Mouse (Mus musculus) kidney, postnatal 0 days (tissue): Measurements from ENCODE around the gene Gm21149. TPM values are rescaled to one million over a fixed set of nuclear protein-coding genes. Genes with fewer than 3 reads are reported as not detected.
"Not testable (repeated sequence)": the region's sequence is repeated elsewhere in the genome, so short reads cannot be mapped to it uniquely, and the experiment has no call there.

Experiments
- ATAC-seq: fragments of 200-750 bp; cut with Nextera tagmentation; replicated peaks from 2 replicates; pipeline ENCODE4 v1.8.0; 2017; ENCODE audit warnings: low read depth, moderate number of reproducible peaks, moderate TSS enrichment, moderate library complexity; ENCODE audit not compliant: low FRiP score
- DNase-seq: peaks from one replicate; pipeline ENCODE4 v3.0.0-alpha.2; 2016; ENCODE audit warnings: low spot score
- H3K27ac ChIP-seq: fragments of 300-500 bp; sonication (generic); 2 replicates; pipeline ENCODE4 v1.5.1; 2014; ENCODE audit warnings: mild to moderate bottlenecking
- H3K27me3 ChIP-seq: fragments of 300-500 bp; sonication (generic); 2 replicates; pipeline ENCODE4 v1.6.1; 2014; ENCODE audit warnings: low read length, mixed read lengths; ENCODE audit not compliant: insufficient read depth
- H3K36me3 ChIP-seq: fragments of 300-500 bp; sonication (generic); 2 replicates; pipeline ENCODE4 v1.6.1; 2014; ENCODE audit warnings: low read length, mixed read lengths; ENCODE audit not compliant: insufficient read depth
- H3K4me1 ChIP-seq: fragments of 300-500 bp; sonication (generic); replicated peaks from 2 replicates; pipeline ENCODE4 v1.6.1; 2014; ENCODE audit warnings: antibody characterized with exemption, low read length, mixed read lengths; ENCODE audit not compliant: insufficient read depth
- H3K4me2 ChIP-seq: fragments of 300-500 bp; sonication (generic); 2 replicates; pipeline ENCODE4 v1.6.1; 2014; ENCODE audit warnings: mild to moderate bottlenecking, low read length, moderate library complexity, mixed read lengths
- H3K4me3 ChIP-seq: fragments of 300-500 bp; sonication (generic); replicated peaks from 2 replicates; pipeline ENCODE4 v1.5.1; 2014; ENCODE audit warnings: low read depth, low read length
- H3K9ac ChIP-seq: fragments of 300-500 bp; sonication (generic); 2 replicates; pipeline ENCODE4 v1.6.1; 2014; ENCODE audit warnings: low read depth, low read length
- H3K9me3 ChIP-seq: fragments of 300-500 bp; sonication (generic); replicated peaks from 2 replicates; pipeline ENCODE4 v1.6.1; 2016; ENCODE audit warnings: low read length, inconsistent platforms, mixed read lengths
- CTCF ChIP-seq: IDR thresholded peaks from 2 replicates; pipeline ENCODE4 v1.5.1; 2016; ENCODE audit warnings: antibody characterized with exemption, low read depth, mild to moderate bottlenecking, moderate library complexity
- WGBS: fragments of 180-500 bp; shearing (Covaris S2); extraction: QIAGEN DNeasy Blood & Tissue Kit; methylation state at CpG from one replicate; pipeline ENCODE4 v1.1.7; 2014; 5-methylcytosine and 5-hydroxymethylcytosine counted together
- polyA plus RNA-seq: library from polyadenylated mRNA; unstranded; fragments of >200 nt; fragmentation: Nextera tagmentation; extraction: Ambion mirVana; gene quantifications from 2 replicates; pipeline ENCODE4 v1.2.1, GENCODE M21; 2015

Gm21149 gene
- polyA plus RNA-seq, 1 experiment from 2014 or later: not detected

DNA sequence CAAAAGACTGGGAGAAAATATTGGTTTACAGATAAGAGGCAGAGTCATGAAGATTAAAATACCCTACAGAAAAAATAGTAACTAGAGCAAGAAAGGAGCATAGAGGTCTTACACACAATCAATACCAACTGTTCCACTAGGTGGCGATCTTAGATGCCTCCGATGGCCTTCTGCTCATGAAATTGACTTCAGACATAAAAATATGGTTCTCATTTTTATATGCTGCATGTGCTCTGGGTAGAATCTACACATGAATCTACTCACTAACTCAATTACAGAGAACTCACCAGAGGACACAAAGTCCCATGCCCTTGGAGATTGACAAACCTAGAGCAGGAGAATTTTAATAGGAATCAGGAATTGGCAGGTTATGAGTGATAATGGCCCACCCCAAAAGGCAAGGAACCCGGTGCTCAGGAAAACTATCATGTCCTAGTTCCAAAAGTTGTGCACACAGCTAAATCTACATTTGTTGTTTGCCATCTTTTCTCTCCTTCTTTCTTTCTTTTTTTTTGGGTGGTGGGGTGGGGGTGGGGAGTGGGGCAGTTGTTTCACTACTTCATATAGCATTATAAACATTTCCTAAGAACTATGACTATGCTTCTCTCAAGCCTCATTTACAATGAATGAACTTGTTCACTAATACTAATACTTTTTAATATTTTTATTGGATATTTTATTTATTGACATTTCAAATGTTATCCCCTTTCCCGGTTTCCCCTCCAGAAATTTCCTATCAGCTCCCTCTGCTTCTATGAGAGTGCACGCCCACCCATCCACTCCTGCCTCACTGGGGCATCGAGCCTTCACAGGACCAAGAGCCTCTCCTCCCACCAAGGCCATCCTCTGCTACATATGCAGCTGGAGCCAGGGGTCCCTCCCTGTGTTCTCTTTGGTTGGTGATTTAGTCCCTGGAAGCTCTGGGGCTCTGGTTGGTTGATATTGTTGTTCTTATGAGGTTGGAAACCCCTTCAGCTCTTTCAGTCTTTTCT, 32.4 kb upstream of the Gm21149 start:
- DNase-seq, H3K4me1 ChIP-seq, H3K27ac ChIP-seq, H3K4me2 ChIP-seq, H3K4me3 ChIP-seq, H3K9me3 ChIP-seq, H3K9ac ChIP-seq, H3K27me3 ChIP-seq, H3K36me3 ChIP-seq: not testable (repeated sequence)
- peak; percentile 48 for TF ChIP-seq CTCF
- peak; percentile 11; the same call in 1 of the 2 replicates for ATAC-seq
- 67% methylated on average over 6 of the region's 6 CpGs for WGBS

DNA sequence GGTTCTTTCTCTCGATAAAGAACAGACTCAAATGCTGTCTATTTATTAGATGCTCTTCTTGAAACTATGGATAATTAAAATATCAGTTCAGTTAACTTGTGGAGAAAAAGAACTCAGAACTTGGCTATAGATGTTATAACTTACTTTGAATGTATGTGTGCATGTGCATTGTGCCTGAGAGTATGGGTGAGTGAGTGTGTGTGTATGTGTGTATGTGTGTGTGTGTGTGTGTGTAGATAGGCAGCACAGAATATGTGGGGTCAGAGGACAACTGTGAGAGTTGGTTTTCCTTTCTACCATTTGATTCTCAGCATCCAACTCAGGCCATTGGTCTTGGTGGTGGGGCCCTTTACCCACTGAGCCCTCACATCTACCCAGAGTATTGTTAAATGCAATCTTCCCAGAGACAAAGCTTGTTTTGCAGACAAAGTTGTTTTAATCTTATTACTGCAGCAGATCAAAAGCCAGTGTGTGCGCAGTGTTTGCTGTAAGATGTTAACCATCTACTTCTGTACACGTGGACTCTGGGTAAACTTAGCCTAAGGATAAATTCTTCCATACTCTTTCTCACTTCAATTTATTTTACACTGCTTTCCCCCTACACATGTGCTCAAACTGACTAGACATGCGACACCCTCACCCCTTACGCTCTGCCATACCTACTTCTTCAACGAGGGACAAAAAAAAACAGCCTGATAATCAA, 31.6 kb upstream of the Gm21149 start:
- H3K27me3 ChIP-seq, H3K4me1 ChIP-seq, H3K27ac ChIP-seq, H3K9ac ChIP-seq, H3K4me2 ChIP-seq, H3K9me3 ChIP-seq, H3K4me3 ChIP-seq, DNase-seq, H3K36me3 ChIP-seq: not testable (repeated sequence)
- 66% methylated on average over 6 of the region's 6 CpGs for WGBS
- ATAC-seq: peak; percentile 74

DNA sequence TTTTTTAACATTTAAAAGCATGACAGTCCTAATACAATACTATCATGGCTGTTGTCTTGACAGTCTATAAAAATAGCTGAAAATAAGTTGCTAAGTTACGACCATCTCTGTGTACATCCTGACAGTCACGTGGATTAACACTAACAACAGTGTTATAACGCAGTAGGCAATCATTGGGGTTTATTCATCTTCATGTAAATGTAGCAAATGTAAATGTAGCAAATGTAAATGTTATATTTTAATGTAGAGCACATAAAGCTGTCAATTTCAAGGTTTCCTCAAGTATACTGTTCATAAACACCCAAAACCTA, 30.9 kb upstream of the Gm21149 start:
- Histone ChIP-seq H3K9me3 (peaks cover 3% of the 10 kb centered on the region; the same call in 1 of the 2 replicates), H3K36me3 (no peaks in the 10 kb centered on the region), H3K27me3 (no peaks in the 10 kb centered on the region), H3K9ac (no peak overlapping the region), H3K4me2 (no peak overlapping the region), H3K4me1 (no peaks in the 10 kb centered on the region), H3K4me3 (no peak overlapping the region), H3K27ac (no peak overlapping the region)
- TF ChIP-seq CTCF: no peak
- DNase-seq (no peak), ATAC-seq (peak; percentile 25; the same call in 1 of the 2 replicates)
- WGBS: 73% methylated on average over 3 of the region's 3 CpGs

DNA sequence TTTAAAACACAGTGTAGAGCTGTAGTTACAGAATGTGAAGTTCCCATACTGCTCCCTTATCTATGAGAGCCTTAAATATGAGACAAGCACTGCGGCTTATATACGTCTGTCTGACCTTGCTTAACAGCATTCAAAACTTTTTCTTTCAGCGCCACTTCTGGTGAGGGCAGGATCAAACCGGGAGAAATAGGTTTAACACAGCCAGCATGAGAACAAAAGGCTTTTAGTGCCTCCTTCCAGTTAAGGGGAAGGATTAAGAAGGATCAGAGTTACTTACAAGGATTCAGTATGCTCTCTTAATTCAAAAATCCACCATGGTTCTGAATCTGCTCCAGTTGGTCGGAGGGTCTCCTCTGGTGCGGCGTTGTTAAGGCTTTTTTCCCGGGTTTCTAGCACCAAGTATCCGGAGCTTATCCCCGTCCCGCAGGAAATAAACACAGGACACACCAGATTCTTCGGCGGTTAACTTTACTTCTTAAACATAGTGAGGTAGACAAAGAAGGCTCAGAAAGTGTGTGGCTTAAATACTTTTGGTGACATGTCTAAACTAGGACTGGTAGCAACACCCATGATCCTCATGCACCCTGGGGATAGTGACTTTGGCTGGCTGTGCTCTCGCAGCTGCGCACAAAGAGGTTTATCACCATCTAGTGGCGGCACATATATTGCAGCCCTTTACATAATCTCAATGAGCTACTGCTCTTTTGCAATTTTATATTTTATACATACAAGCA, 30.4 kb upstream of the Gm21149 start:
- Histone ChIP-seq H3K27ac (no peak overlapping the region), H3K4me3 (no peak overlapping the region), H3K9ac (no peak overlapping the region), H3K36me3 (no peaks in the 10 kb centered on the region), H3K9me3 (no peaks in the 10 kb centered on the region), H3K27me3 (no peaks in the 10 kb centered on the region), H3K4me2 (peak overlapping the region; percentile 7; the same call in 1 of the 2 replicates), H3K4me1 (no peaks in the 10 kb centered on the region)
- peak; percentile 92 for TF ChIP-seq CTCF
- peak; percentile 67 for DNase-seq
- 49% methylated on average over 16 of the region's 16 CpGs for WGBS
- peak; percentile 76; the same call in 1 of the 2 replicates for ATAC-seq

DNA sequence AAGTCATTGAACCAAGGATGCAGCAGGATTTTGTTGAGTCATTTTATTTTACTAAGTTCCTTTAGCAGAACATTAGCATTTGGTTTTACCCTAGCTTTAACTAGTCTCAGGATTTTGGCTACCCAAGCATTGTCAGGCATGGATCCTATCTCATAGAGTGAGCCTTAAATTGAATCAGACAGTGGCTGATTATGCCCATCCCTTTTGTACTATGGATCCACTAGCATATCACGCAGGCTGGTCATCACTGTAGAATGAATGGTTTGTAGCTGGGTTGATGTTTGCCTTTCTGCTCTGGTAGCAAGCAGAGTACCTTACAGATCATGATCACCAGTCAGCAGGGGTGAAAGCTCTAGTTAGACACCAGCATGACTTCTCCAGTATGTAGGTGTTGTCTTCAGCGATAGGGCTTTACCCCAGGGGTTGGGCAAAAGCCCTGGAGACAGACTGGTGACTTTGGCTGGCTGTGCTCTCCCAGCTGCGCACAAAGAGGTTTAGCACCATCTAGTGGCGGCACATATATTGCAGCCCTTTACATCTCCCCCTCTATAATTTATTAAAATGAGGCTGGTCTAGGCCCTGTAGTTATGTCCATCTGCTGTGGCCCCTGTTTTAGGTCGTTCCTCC, 22.6 kb upstream of the Gm21149 start:
- not testable (repeated sequence) for H3K4me3 ChIP-seq, H3K27me3 ChIP-seq, H3K9ac ChIP-seq, H3K36me3 ChIP-seq, H3K4me1 ChIP-seq, H3K9me3 ChIP-seq, DNase-seq, H3K27ac ChIP-seq, H3K4me2 ChIP-seq
- peak; percentile 59 for TF ChIP-seq CTCF
- ATAC-seq: peak; percentile 88
- WGBS: 32% methylated on average over 5 of the region's 5 CpGs

DNA sequence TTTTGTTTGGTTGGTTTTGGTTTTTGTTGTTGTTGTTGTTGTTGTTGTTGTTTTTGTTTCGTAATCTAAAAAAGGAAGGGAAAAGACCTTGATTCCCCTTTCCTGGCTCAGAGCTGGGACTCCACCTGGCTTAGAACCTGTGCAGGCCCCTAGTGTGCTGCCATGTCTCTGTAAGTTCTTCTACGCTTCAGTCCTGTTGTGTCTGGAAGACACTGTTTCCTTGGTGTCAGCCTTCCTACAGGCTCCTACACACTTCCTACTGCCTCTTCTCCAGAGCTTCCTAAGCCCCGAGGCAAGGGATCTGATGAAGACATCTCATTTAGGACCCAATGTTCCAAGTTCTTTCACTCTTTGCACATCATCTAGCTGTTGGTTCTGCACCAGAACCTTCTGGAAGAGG, 22.0 kb upstream of the Gm21149 start:
- H3K9ac ChIP-seq, H3K4me2 ChIP-seq, H3K27ac ChIP-seq, H3K9me3 ChIP-seq, H3K27me3 ChIP-seq, ATAC-seq, H3K4me3 ChIP-seq, H3K36me3 ChIP-seq, DNase-seq, H3K4me1 ChIP-seq: not testable (repeated sequence)
- WGBS: 69% methylated on average over 3 of the region's 3 CpGs

DNA sequence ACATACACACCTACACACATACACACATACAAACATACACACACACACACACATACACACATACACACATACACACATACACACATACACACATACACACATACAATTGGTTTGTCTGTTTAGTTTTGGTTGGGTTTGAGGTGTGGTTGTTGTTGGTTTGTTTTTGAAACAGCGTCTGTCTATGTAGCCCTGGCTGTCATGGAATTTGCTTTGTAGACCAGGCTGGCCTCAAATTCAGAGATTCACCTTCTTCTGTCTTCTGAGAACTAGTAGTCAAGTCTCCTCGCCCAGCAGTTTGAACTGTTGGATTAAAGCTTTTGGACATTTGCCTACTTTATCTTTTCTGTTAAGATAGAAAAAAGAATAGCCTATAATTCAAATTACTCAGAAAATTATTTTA, 14.6 kb upstream of the Gm21149 start:
- H3K4me2 ChIP-seq, H3K9me3 ChIP-seq, H3K4me1 ChIP-seq, H3K27ac ChIP-seq, H3K36me3 ChIP-seq, H3K9ac ChIP-seq, H3K27me3 ChIP-seq, DNase-seq, H3K4me3 ChIP-seq: not testable (repeated sequence)
- 62% methylated on average over 2 of the region's 2 CpGs for WGBS
- ATAC-seq: peak; percentile 75
